Mouse (Mus musculus) 3T3-L1 (cell line): Measurements from ENCODE around the gene Tbc1d22b.

Source experiments
- DNase-seq: peaks from one replicate; pipeline ENCODE4 v3.0.0-alpha.2; 2015; ENCODE audit warnings: low read depth, low spot score

The Tbc1d22b gene

GRCm38 (mm10) chr17:29595891-29596770 lies 46.5 kb downstream of the Tbc1d22b start:
- DNase-seq = no peak

GRCm38 (mm10) chr17:29596771-29597132 lies 47.2 kb downstream of the Tbc1d22b start:
- no peak for DNase-seq

- no peak for DNase-seq
Observed at GRCm38 (mm10) chr17:29599051-29599450, 49.5 kb downstream of the Tbc1d22b start.

GRCm38 (mm10) chr17:29599537-29599936 lies 50.0 kb downstream of the Tbc1d22b start:
- no peak for DNase-seq

- DNase-seq = peak; percentile 10
Observed at GRCm38 (mm10) chr17:29601391-29601790, 51.8 kb downstream of the Tbc1d22b start.

GRCm38 (mm10) chr17:29603283-29603682 lies 53.7 kb downstream of the Tbc1d22b start:
- peak; percentile 88 for DNase-seq

- DNase-seq = peak; percentile 48
Observed at GRCm38 (mm10) chr17:29613453-29613852, 63.9 kb downstream of the Tbc1d22b start.

GRCm38 (mm10) chr17:29614115-29615023 lies 64.8 kb downstream of the Tbc1d22b start, which contains the start of the genes Rnf8 and Gm28043:
Gene Rnf8 (plus strand): TSS chr17:29614790.
Gene Gm28043 (plus strand): TSS chr17:29614876.
- peak; percentile 94 for DNase-seq

- no peak for DNase-seq
Observed at GRCm38 (mm10) chr17:29615024-29615551, 65.5 kb downstream of the Tbc1d22b start.

GRCm38 (mm10) chr17:29615616-29616015 lies 66.0 kb downstream of the Tbc1d22b start:
- DNase-seq = peak; percentile 42

- DNase-seq = no peak
Observed at GRCm38 (mm10) chr17:29619231-29619630, 69.6 kb downstream of the Tbc1d22b start.

GRCm38 (mm10) chr17:29623488-29623887 lies 73.9 kb downstream of the Tbc1d22b start:
- no peak for DNase-seq

- DNase-seq = no peak
Observed at GRCm38 (mm10) chr17:29627285-29627684, 77.7 kb downstream of the Tbc1d22b start.

- DNase-seq = no peak
Observed at GRCm38 (mm10) chr17:29628946-29629345, 79.4 kb downstream of the Tbc1d22b start.

- no peak for DNase-seq
Observed at GRCm38 (mm10) chr17:29629620-29630019, 80.0 kb downstream of the Tbc1d22b start.

- DNase-seq = no peak
Observed at GRCm38 (mm10) chr17:29632312-29632711, 82.7 kb downstream of the Tbc1d22b start.

GRCm38 (mm10) chr17:29635492-29635891 lies 85.9 kb downstream of the Tbc1d22b start:
- no peak for DNase-seq

- peak; percentile 56 for DNase-seq
Observed at GRCm38 (mm10) chr17:29636118-29636517, 86.5 kb downstream of the Tbc1d22b start.

GRCm38 (mm10) chr17:29637377-29637776 lies 87.8 kb downstream of the Tbc1d22b start:
- DNase-seq = peak; percentile 14

GRCm38 (mm10) chr17:29637895-29638294 lies 88.3 kb downstream of the Tbc1d22b start:
- peak; percentile 14 for DNase-seq

GRCm38 (mm10) chr17:29640971-29641370 lies 91.4 kb downstream of the Tbc1d22b start:
- DNase-seq = no peak

- no peak for DNase-seq
Observed at GRCm38 (mm10) chr17:29642219-29642618, 92.6 kb downstream of the Tbc1d22b start.
